Mouse (Mus musculus) kidney, postnatal 14 days (tissue): ENCODE measurements around the gene BC005624.
"Not testable (repeated sequence)": the region's sequence is repeated elsewhere in the genome, so short reads cannot be mapped to it uniquely, and the experiment has no call there.

Experiments used
- DNase-seq: peaks from one replicate; pipeline ENCODE4 v3.0.0; 2022; ENCODE audit warnings: mixed read lengths

The BC005624 gene

GRCm38 (mm10) chr2:30967352-30968327, 14.4 kb downstream of the BC005624 start, which contains the start of gene Tor1a:
Gene Tor1a, minus strand, starts transcription at chr2:30967933.
- peak; percentile 94 for DNase-seq

- DNase-seq, result no peak
These were observed 15.2 kb downstream of the BC005624 start for GRCm38 (mm10) chr2:30966826-30967225.

- no peak for DNase-seq
These were observed 16.4 kb downstream of the BC005624 start for GRCm38 (mm10) chr2:30965627-30966026.

- no peak for DNase-seq
These were observed 19.3 kb downstream of the BC005624 start for GRCm38 (mm10) chr2:30962570-30963254.

- no peak for DNase-seq
These were observed 22.1 kb downstream of the BC005624 start for GRCm38 (mm10) chr2:30959856-30960255.

GRCm38 (mm10) chr2:30958726-30959125, 23.3 kb downstream of the BC005624 start:
- DNase-seq, result peak; percentile 35

GRCm38 (mm10) chr2:30957511-30957910, 24.5 kb downstream of the BC005624 start:
- DNase-seq, result no peak

GRCm38 (mm10) chr2:30954797-30955196, 27.2 kb downstream of the BC005624 start:
- no peak for DNase-seq

- peak; percentile 90 for DNase-seq
These were observed 29.0 kb downstream of the BC005624 start, which contains the start of gene Tor1b for GRCm38 (mm10) chr2:30952824-30953490. Gene Tor1b, plus strand, starts transcription at chr2:30952959.

GRCm38 (mm10) chr2:30952457-30952823, 29.6 kb downstream of the BC005624 start:
- no peak for DNase-seq

- peak; percentile 79 for DNase-seq
These were observed 39.4 kb downstream of the BC005624 start for GRCm38 (mm10) chr2:30942603-30943011.

- not testable (repeated sequence) for DNase-seq
These were observed 39.9 kb downstream of the BC005624 start for GRCm38 (mm10) chr2:30942116-30942515.

GRCm38 (mm10) chr2:30941586-30941985, 40.4 kb downstream of the BC005624 start:
- DNase-seq, result no peak

- DNase-seq, result no peak
These were observed 43.4 kb downstream of the BC005624 start for GRCm38 (mm10) chr2:30938574-30938991.

GRCm38 (mm10) chr2:30937731-30938130, 44.3 kb downstream of the BC005624 start:
- DNase-seq, result no peak

- no peak for DNase-seq
These were observed 45.2 kb downstream of the BC005624 start for GRCm38 (mm10) chr2:30936808-30937207.

- DNase-seq, result peak; percentile 77
These were observed 48.0 kb downstream of the BC005624 start for GRCm38 (mm10) chr2:30933917-30934450.

- DNase-seq, result no peak
These were observed 49.0 kb downstream of the BC005624 start for GRCm38 (mm10) chr2:30933032-30933431.

- no peak for DNase-seq
These were observed 50.1 kb downstream of the BC005624 start for GRCm38 (mm10) chr2:30931922-30932321.

- not testable (repeated sequence) for DNase-seq
These were observed 51.2 kb downstream of the BC005624 start for GRCm38 (mm10) chr2:30930846-30931245.

- DNase-seq, result peak; percentile 76
These were observed 52.4 kb downstream of the BC005624 start, which contains the start of gene Ptges for GRCm38 (mm10) chr2:30929483-30930045. Gene Ptges, minus strand, starts transcription at chr2:30929863.

- no peak for DNase-seq
These were observed 53.0 kb downstream of the BC005624 start for GRCm38 (mm10) chr2:30928893-30929482.
